Mouse (Mus musculus) liver, adult (tissue): ENCODE data around the gene Aqp7.

Source experiments
- GATA4 ChIP-seq: IDR thresholded peaks from 2 replicates; pipeline ENCODE4 v1.6.1; 2014; ENCODE audit warnings: mild to moderate bottlenecking, low read length; ENCODE audit not compliant: insufficient replicate concordance

Gene Aqp7

DNA sequence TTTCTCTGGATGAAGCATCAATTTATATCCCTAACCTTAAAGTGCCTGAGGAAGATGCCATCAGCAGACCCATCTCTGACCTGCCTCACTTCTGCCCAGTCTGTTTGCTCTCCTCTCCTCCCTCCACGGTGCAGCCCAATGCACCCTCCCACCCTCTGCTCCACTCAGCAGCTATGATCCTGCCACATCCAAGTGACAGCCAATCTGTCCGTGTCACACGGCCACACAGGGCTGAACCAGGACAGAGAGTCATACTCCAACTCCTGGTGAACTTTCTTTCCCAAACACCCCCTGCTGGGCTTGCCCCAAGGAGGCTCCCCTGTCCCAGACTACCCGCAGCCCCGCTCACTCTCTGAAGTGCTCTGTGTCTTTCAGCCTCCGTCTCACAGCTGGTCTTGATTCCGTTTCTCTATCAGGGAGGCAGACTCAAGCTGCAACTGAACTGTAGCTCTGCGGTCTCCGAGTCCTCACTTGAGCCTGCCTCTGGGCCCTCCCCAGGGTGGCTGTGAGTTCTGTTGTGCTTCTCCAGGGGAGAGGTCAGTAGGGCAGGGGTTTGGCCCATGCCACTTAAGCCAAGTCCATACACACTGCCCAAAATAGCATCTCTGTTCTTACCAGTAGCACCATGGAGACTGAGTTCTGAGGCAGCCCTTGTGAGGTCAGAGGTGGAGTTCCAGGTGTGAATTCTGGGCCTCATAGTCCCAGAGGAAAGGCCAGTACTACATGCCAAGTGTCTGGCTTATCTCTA lies at the start of gene Aqp7:
Gene Aqp7, minus strand, starts transcription at position 616 of the 748 bp plus-strand sequence.
- no peak for TF ChIP-seq GATA4

DNA sequence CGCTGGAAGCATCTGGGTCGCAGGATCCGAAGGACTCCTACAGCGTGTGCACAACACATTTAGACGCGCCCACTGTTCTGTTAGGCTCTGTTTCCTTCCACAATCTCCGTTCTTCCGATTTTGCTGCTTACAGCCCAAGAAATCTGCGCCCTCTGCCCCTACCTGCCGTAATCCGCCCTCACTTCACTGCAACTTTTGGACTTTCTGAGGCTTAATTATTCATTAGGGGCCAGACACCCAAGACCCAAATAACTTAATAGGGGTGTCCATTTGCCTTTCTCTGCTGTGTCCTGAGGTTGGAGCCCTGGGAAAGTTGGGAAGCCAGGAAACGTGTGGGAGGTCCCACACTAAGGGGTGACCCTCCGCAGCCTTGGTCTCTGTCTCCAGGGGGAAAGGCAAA lies 49.4 kb upstream of the Aqp7 start:
- no peak for TF ChIP-seq GATA4

DNA sequence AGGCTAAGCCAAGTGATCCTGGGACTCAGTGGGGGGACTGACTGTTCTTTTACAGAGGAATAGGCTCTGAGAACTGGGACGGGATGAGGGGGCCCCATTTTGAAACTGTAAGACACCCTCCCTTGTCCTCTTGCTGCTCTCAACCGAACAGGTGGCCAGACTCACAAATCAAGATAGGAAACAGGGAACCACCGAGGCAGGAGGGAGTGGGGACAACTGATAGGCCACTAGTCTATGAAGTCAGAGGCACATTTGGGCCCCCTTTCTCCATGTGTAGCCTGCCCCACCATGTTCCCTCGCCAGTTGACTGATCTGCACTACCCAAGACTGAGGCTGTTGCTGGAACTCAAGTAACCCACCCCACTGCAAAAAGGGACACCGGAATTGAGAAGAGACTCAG lies 48.9 kb upstream of the Aqp7 start:
- no peak for TF ChIP-seq GATA4

DNA sequence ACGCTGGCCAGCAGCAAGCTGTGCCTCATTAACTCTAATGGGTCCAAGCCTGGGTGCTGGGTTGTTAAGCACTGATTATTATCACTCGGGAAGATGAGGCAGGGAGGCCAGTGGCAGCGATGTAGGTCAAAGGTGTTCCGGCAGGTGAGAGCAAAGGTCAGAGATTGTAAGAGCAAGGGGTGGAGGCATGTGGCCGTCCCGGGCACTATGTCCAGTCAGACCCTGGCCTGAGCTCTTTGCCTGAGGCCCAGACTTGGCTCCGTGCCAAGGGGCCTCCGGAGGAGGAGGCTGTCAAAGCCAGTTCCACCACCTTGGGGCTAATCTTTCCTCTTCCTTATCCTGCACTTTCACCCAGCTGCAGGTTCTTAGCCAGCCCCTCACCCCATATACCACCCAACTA lies 48.2 kb upstream of the Aqp7 start:
- TF ChIP-seq GATA4: no peak

DNA sequence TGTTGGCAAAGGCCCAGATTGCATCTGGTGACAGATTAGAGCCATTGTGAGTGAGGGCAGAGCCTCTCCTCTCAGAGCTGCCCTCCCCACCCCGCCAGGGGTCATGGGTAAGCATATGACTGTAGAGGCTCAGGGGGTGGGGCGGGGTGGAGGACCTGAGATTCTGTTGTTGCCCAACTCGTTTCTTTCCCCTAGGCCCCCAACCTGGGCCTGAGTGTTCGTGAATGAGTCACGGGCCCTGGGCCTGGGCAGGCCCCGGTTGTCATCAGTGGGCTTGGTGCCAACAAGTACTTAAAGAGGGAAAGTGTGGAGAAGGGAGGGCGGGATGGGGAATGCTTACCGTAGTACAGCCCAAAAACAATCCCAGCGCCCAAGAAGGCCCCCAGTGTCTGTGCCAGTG lies 46.4 kb upstream of the Aqp7 start:
- no peak for TF ChIP-seq GATA4

DNA sequence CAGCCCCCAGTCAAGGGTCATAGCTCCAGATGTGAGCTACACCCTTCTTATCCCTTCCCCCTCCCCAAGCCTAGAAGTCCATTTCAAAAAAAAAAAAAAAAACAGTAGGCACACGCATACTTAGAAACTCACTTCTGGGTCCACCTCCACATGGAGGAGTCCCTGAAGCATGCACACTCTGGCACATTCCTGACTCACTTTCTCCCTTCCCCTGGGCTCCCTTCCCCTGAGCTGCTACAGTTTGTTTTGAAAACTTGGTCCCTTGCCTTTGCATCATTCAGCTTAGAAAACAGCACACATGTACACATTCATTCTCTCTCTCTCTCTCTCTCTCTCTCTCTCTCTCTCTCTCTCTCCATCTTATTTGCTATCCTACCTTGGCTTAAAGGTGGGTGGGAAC lies 45.0 kb upstream of the Aqp7 start:
- no peak for TF ChIP-seq GATA4

DNA sequence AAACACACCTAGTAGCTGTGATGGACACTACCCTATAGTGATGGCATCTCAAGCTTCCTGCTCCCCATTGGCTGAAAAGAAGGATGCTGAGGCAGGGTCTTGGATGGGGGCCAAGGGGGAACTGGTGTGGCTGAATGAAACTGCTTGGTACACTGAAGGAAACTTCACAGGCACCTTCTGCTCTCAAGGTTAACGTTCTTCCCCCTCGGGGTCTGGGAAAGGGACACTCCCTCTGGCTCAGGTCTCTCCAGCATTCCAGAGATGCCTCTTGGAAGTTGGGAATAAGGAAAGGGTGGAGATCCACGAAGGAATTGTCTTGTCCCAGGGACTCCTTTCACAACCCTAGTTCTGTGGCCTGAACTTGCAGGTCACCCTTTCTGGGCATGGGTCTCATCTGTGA lies 43.5 kb upstream of the Aqp7 start:
- no peak for TF ChIP-seq GATA4

DNA sequence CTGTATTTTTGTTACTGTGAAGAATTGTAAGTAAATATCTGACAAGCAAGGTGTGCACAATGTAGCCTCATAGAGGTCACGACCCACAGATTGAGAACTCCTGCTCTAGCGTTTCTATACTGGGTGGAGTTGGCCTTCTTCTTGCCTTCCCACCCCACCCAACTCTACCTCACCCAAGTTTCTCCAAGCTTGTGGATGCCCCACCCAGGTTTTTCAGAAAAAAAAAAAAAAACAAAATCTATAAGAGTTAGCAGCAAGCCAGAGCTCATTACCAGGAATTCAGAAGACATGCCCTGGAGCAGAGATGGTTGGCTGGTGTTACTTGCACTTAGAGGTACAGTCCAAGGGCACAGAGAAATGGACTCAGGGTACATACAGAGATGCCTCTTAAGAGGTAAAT lies 41.8 kb upstream of the Aqp7 start:
- no peak for TF ChIP-seq GATA4

DNA sequence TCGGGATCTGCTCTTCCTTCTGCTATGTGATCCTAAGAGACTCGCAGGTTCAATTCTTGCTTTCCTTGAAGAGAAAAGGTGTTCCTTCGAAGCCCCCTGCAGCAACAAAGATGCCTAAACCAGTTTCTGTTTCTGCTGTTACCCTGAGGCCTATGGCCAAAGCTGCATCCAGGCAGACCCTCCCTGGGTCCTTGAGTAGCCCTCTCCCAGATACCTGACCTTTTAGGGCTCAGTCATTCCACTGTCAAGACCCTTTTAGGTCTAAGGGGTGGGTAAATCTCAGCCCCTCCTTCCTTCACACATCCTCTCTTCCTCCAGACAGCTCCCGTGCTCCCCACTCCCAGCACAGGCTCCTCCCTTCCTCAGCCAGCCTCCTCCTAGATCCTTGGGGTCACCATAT lies 41.2 kb upstream of the Aqp7 start:
- no peak for TF ChIP-seq GATA4

DNA sequence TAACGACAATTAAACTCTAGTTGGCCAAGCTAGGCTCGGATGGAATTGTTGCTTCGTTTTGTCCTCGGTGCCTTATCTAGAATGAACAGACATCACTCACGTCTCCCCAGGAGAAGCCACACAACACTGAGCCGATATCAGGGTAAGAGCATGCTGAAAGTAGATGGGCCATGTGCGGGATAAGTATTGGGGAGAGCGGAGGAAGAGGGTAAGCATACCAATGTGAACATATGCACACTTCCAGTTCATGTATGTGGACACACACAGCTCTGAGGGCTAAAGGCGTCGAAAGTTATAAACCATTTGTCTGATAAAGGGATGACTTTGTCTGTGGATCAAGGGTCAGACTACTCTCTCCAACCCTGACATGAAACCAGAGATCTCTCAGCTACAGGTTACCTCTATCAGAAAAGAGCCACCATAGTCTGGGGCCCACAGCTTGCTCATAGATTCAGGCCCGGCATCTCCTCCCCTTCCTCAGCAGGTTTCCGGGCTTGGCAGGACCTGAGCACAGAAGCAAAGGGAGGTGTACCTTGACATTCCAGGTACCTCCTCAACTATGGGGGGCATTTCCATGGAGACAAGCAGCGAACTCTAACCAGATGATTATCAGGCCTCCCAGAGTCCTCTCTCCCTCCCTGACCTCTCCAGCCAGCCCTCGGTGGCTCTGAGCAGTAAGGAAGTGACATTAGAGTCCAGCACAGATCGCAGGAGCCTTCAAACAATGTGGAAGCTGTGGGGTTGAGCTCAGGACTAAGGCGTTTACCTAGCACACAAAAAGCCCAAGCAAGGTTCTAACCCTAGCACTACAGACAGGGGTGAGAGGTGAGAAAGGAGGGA lies 39.7 kb upstream of the Aqp7 start:
- no peak for TF ChIP-seq GATA4

DNA sequence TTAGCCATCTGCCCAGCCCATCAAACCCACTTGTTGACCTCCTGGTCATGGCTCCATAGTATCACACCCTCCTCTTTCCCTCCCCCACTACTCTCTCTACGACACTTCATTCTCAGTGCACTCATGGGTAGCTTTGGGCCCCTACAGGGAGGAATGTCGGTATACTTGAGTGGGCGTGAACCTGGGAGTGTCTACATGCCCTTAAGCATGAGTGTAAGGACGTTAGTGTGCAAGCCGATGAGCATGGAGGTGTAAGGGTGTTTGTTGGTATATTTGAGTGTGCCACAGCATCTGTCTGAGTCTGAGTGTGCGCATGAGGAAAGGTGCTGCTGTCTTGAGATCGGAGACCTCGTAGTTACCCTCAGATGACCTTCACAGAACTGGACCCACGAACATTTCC lies 39.0 kb upstream of the Aqp7 start:
- no peak for TF ChIP-seq GATA4

DNA sequence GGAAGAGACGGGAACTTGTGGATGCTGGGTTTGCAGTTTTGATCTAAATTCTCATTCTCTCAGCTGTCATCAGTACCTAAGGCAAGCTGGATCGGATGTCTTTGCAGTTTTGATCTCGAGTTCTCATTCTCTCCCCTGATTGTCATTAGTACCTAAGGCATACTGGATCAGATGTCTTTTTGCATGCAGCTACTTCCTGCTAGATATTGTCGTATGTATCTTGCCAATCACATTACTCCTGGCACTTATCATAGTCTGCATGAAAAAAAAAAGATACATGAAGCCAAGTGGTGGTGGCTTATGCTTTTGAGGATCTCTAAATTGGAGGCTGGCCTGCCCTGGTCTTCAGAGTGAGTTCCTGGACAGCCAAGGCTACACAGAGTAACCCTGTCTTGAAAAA lies 36.9 kb upstream of the Aqp7 start:
- TF ChIP-seq GATA4: no peak

DNA sequence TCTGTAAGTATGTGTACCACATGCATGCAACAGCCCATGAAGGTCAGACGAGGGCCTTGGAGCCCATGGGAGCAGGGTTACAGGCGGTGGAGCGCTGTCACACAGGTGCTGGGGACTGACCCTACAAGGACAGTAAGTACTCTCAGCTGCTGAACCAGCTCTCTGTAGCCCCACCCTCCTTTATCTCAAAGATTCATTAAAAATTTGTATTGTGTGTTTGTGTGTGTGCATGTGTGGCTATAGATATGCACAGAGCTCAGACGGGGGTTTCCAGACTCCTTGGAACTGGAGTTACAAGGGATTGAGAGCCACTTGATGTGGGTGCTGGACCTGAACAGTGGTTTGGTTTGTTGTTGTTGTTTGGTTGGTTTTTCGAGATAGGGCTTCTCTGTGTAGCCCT lies 33.8 kb upstream of the Aqp7 start:
- TF ChIP-seq GATA4: no peak

DNA sequence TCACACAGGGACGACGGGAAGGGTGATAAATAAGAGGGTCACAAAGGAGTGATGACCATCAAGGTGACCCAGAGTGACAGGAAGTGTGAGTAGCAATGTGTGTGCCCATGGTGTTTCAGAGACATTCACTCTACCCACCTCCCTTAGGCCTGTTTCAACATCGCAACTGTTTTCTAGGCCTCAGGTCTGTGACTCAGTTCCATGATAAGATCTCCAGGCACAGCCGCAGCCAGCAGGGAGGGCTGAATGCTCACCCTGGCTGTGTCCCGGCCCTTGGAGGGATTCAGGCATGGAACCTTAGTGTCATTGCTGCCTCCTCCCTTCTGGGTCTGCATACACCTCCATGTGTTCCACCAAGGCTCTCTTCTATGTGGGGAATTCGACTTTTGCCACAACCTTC lies 30.8 kb upstream of the Aqp7 start:
- no peak for TF ChIP-seq GATA4

DNA sequence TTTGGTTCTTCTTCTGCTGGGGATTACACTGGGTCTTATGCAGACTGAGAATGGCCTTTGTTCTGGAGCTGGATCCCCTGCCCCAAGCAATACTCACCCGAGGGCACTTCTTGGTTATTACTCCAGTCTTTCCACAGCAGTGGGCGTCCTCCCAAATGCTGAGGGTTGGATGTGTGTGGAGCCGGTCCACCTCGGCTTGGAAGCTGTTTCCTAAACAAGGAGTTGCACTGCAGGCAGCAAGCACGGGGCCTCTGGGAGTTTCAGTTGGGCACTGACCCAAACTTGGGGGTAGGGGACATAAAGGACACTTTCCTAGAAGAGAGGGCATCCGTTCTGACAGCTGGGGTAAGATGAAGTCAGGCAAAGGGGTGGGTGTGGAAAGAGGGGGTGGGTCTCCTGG lies 26.5 kb upstream of the Aqp7 start:
- no peak for TF ChIP-seq GATA4

DNA sequence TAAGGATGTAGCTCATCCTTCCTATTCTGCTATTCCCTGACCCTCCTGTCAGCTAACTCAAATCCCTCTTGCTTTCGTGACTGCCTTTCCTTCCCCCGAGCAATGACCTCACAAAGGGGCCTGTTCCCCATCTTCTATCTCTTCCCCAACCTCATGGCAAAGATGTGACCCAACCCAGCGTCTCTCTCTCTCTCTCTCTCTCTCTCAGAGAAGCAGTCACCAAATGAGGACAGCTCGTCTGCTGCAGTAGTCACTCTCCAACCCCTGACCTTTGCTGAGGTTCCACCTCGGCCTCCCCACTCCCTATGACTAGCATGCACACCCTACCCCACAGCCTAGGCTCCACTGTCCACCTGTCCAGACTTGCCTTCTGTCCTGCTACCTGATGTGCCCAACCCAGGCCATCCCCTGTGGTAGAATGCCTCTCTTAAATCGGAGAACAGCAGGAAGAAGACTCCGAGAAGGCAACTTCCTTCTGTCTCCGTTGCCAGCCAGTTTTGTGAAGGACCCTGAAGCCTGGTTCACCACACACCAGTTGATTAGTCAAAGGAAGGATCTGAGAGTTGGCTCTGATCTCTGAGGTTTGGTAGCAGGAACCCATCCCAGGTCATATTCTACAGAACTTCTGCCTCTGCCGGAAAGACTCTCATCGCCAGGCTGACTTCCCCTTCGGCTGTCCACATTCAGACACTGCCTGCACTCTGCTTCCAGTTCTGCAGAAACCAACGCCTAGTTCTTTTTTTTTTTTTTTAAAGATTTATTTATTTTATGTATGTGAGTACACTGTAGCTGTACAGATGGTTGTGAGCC lies 25.3 kb upstream of the Aqp7 start:
- no peak for TF ChIP-seq GATA4
